Mouse (Mus musculus) embryonic facial prominence, embryonic 10.5 days (tissue): Measurements from ENCODE around the gene Hsf2bp. TPM values are rescaled to one million over a fixed set of nuclear protein-coding genes. Genes with fewer than 3 reads are reported as not detected.
A peak's percentile ranks its signal among the peaks of the same experiment; 100 is the strongest.

Experiments used
- DNase-seq: peaks from one replicate; pipeline ENCODE4 v3.0.0-alpha.2; 2017; ENCODE audit warnings: low spot score
- H3K27ac ChIP-seq: fragments of 300-500 bp; sonication (generic); replicated peaks from 2 replicates; pipeline ENCODE4 v1.5.1; 2016; ENCODE audit warnings: mild to moderate bottlenecking
- H3K27me3 ChIP-seq: fragments of 300-500 bp; sonication (generic); replicated peaks from 2 replicates; pipeline ENCODE4 v1.6.1; 2016; ENCODE audit warnings: low read depth, mild to moderate bottlenecking; ENCODE audit not compliant: poor library complexity, severe bottlenecking
- H3K36me3 ChIP-seq: fragments of 300-500 bp; sonication (generic); replicated peaks from 2 replicates; pipeline ENCODE4 v1.6.1; 2016; ENCODE audit warnings: mild to moderate bottlenecking, moderate library complexity
- H3K4me1 ChIP-seq: fragments of 300-500 bp; sonication (generic); 2 replicates; pipeline ENCODE4 v1.6.1; 2016
- H3K4me3 ChIP-seq: fragments of 300-500 bp; sonication (generic); 2 replicates; pipeline ENCODE4 v1.5.1; 2016; ENCODE audit warnings: mild to moderate bottlenecking, moderate library complexity
- H3K9me3 ChIP-seq: fragments of 300-500 bp; sonication (generic); 2 replicates; pipeline ENCODE4 v1.6.1; 2016; ENCODE audit warnings: mild to moderate bottlenecking
- WGBS: fragments of 180-500 bp; shearing (Covaris S2); methylation state at CpG from one replicate; pipeline ENCODE4 v1.1.7; 2016; 5-methylcytosine and 5-hydroxymethylcytosine counted together
- polyA plus RNA-seq: library from polyadenylated mRNA; unstranded; fragments of >200 nt; fragmentation: Nextera tagmentation; extraction: Ambion mirVana; gene quantifications from 2 replicates; pipeline ENCODE4 v1.2.1, GENCODE M21; 2016

The Hsf2bp gene
- polyA plus RNA-seq, 1 experiment from 2014 or later, result 0.54 TPM

- WGBS, result 5% methylated on average over 2 of the region's 2 CpGs
- no peak overlapping the region for H3K27ac ChIP-seq
These were observed 10.8 kb downstream of the Hsf2bp start for GRCm38 (mm10) chr17:32025386-32025785.

GRCm38 (mm10) chr17:32024671-32025073, 11.5 kb downstream of the Hsf2bp start:
- WGBS, result 68% methylated on average over 5 of the region's 5 CpGs
- peak; percentile 16 for DNase-seq
- H3K36me3 ChIP-seq, result no peaks in the 10 kb centered on the region
- peak overlapping the region; percentile 54 for H3K27ac ChIP-seq
- no peak overlapping the region for H3K4me3 ChIP-seq
- no peaks in the 10 kb centered on the region for H3K9me3 ChIP-seq
- no peaks in the 10 kb centered on the region for H3K27me3 ChIP-seq
- peaks cover 7% of the 10 kb centered on the region for H3K4me1 ChIP-seq

More at GRCm38 (mm10) chr17:32025386-32025785, 10.8 kb downstream of the Hsf2bp start:
- Histone ChIP-seq H3K9me3 (no peaks in the 10 kb centered on the region), H3K27me3 (no peaks in the 10 kb centered on the region), H3K36me3 (no peaks in the 10 kb centered on the region), H3K4me1 (peaks cover 7% of the 10 kb centered on the region), H3K4me3 (no peak overlapping the region)
- DNase-seq, result peak; percentile 75

GRCm38 (mm10) chr17:32023088-32023487, 13.1 kb downstream of the Hsf2bp start:
- Histone ChIP-seq H3K36me3 (no peaks in the 10 kb centered on the region), H3K27ac (no peak overlapping the region), H3K9me3 (no peaks in the 10 kb centered on the region), H3K4me3 (no peak overlapping the region), H3K4me1 (peaks cover 7% of the 10 kb centered on the region), H3K27me3 (no peaks in the 10 kb centered on the region)
- DNase-seq, result no peak
- WGBS, result 86% methylated on average over 8 of the region's 8 CpGs

- Histone ChIP-seq H3K36me3 (no peaks in the 10 kb centered on the region), H3K4me3 (no peak overlapping the region), H3K4me1 (peaks cover 7% of the 10 kb centered on the region), H3K27ac (no peak overlapping the region), H3K9me3 (no peaks in the 10 kb centered on the region), H3K27me3 (no peaks in the 10 kb centered on the region)
- WGBS, result 83% methylated on average over 6 of the region's 6 CpGs
- no peak for DNase-seq
These were observed 13.6 kb downstream of the Hsf2bp start for GRCm38 (mm10) chr17:32022551-32022950.

- Histone ChIP-seq H3K36me3 (no peaks in the 10 kb centered on the region), H3K9me3 (no peaks in the 10 kb centered on the region), H3K27me3 (no peaks in the 10 kb centered on the region), H3K4me1 (peaks cover 7% of the 10 kb centered on the region), H3K27ac (no peak overlapping the region), H3K4me3 (no peak overlapping the region)
- 92% methylated on average over 3 of the region's 3 CpGs for WGBS
- DNase-seq, result no peak
These were observed 14.2 kb downstream of the Hsf2bp start for GRCm38 (mm10) chr17:32021981-32022380.

DNA sequence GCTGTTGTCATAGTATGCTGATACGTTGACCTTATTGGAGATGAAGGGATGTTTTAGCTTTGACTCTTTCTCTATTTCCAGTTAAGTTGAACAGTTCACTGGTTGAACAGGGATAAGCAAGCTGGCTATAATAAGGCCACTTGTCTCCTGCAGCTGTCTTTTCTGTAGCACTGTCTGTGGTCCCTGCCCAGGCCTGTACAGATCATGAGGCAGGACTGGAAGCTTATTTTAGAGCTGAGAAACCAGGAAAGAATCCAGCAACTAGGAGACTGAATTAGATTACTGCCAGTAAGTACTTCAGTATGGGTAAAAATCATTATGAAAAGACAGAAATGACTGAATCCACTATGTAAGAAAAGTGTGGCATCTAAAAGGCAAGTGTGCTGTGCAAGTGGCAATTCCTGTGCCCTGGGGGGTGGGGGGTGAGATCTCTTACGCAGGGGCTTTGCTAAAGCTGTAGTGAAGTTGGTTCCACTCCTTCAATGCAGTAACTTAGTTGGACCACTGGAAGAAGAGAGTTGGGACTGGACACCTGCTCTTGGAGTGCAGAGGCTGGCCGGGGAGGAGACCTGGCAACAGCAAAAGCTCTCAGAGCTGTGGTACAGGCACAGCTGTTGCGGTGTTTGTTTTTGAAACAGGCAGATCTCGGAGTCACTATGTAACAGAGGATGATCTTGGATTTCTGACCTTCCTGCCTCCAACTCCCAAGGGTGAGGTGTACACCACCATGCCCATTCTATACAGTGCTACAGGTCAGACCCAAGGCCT, 17.8 kb downstream of the Hsf2bp start:
- no peak overlapping the region for H3K4me3 ChIP-seq
- WGBS, result 83% methylated on average over 5 of the region's 5 CpGs
- DNase-seq, result no peak
- no peaks in the 10 kb centered on the region for H3K36me3 ChIP-seq
- H3K27me3 ChIP-seq, result no peaks in the 10 kb centered on the region
- no peaks in the 10 kb centered on the region for H3K9me3 ChIP-seq
- no peak overlapping the region for H3K27ac ChIP-seq
- H3K4me1 ChIP-seq, result 0 out of 2 replicates have a peak, but pooled peaks cover under 1% of the 10 kb centered on the region

- no peak overlapping the region for H3K27ac ChIP-seq
- no peaks in the 10 kb centered on the region for H3K36me3 ChIP-seq
- no peaks in the 10 kb centered on the region for H3K27me3 ChIP-seq
- WGBS, result 89% methylated on average over 8 of the region's 8 CpGs
- H3K9me3 ChIP-seq, result no peaks in the 10 kb centered on the region
- 0 out of 2 replicates have a peak, but pooled peaks cover 3% of the 10 kb centered on the region for H3K4me1 ChIP-seq
- H3K4me3 ChIP-seq, result no peak overlapping the region
- DNase-seq, result no peak
These were observed 19.7 kb downstream of the Hsf2bp start for GRCm38 (mm10) chr17:32016481-32016880.

DNA sequence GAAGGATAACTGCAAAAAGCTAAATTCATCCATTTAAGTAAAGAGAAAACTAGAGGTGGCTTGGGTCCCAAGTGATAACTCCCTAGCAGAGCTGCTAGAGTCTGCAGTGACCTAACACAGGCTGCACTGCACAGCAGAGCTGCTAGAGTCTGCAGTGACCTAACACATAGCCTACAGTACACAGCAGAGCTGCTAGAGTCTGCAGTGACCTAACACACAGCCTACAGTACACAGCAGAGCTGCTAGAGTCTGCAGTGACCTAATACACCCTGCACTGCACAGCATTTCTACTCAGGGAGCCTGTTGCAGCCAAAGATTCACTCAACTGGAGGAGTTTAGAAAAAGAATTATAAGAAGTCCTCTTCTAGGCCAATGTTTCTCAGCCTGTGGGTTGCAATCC, 22.5 kb downstream of the Hsf2bp start:
- Histone ChIP-seq H3K27ac (no peak overlapping the region), H3K4me1 (0 out of 2 replicates have a peak, but pooled peaks cover 3% of the 10 kb centered on the region), H3K36me3 (no peaks in the 10 kb centered on the region), H3K27me3 (no peaks in the 10 kb centered on the region), H3K9me3 (no peaks in the 10 kb centered on the region), H3K4me3 (no peak overlapping the region)
- DNase-seq, result no peak

DNA sequence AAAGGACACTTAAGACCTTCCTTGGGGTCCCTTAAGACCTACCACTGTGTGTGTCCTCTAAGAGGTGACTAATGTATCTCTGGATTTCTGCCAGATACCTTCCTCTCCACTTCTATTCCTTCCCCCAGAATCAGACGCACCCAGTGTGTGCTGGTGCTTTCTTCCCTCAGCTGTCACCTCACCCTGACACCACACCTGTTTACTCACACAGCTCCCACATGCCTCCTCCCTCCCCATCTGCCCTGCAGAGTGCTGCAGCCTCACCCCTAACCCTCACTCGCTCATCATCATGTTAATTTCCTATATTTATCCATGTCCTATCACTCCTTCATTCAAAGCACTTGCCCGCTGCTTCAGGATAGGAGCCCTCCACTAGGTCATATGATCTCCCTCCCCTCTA, 23.9 kb downstream of the Hsf2bp start:
- H3K27ac ChIP-seq, result no peak overlapping the region
- 61% methylated on average over 3 of the region's 3 CpGs for WGBS
- H3K4me3 ChIP-seq, result no peak overlapping the region

GRCm38 (mm10) chr17:32011694-32012093, 24.5 kb downstream of the Hsf2bp start:
- H3K4me1 ChIP-seq, result 0 out of 2 replicates have a peak, but pooled peaks cover 3% of the 10 kb centered on the region
- no peaks in the 10 kb centered on the region for H3K27me3 ChIP-seq
- no peaks in the 10 kb centered on the region for H3K36me3 ChIP-seq
- DNase-seq, result no peak
- H3K4me3 ChIP-seq, result no peak overlapping the region
- H3K9me3 ChIP-seq, result no peaks in the 10 kb centered on the region
- no peak overlapping the region for H3K27ac ChIP-seq
- WGBS, result 85% methylated on average over 6 of the region's 6 CpGs

More for the DNA sequence above, 23.9 kb downstream of the Hsf2bp start:
- H3K27me3 ChIP-seq, result no peaks in the 10 kb centered on the region
- no peaks in the 10 kb centered on the region for H3K36me3 ChIP-seq
- no peaks in the 10 kb centered on the region for H3K9me3 ChIP-seq
- 0 out of 2 replicates have a peak, but pooled peaks cover 3% of the 10 kb centered on the region for H3K4me1 ChIP-seq
- no peak for DNase-seq

- Histone ChIP-seq H3K27ac (no peak overlapping the region), H3K4me3 (no peak overlapping the region), H3K9me3 (0 out of 2 replicates have a peak, but pooled peaks cover 5% of the 10 kb centered on the region), H3K4me1 (no peaks in the 10 kb centered on the region), H3K27me3 (no peaks in the 10 kb centered on the region), H3K36me3 (no peaks in the 10 kb centered on the region)
- WGBS, result 87% methylated on average over 5 of the region's 5 CpGs
- DNase-seq, result no peak
These were observed 29.3 kb downstream of the Hsf2bp start for GRCm38 (mm10) chr17:32006800-32007199.

- no peak for DNase-seq
- WGBS, result 89% methylated on average over 3 of the region's 3 CpGs
- Histone ChIP-seq H3K4me3 (no peak overlapping the region), H3K9me3 (0 out of 2 replicates have a peak, but pooled peaks cover 5% of the 10 kb centered on the region), H3K4me1 (no peaks in the 10 kb centered on the region), H3K27me3 (no peaks in the 10 kb centered on the region), H3K27ac (no peak overlapping the region), H3K36me3 (no peaks in the 10 kb centered on the region)
These were observed 32.9 kb downstream of the Hsf2bp start for GRCm38 (mm10) chr17:32003251-32003650.

DNA sequence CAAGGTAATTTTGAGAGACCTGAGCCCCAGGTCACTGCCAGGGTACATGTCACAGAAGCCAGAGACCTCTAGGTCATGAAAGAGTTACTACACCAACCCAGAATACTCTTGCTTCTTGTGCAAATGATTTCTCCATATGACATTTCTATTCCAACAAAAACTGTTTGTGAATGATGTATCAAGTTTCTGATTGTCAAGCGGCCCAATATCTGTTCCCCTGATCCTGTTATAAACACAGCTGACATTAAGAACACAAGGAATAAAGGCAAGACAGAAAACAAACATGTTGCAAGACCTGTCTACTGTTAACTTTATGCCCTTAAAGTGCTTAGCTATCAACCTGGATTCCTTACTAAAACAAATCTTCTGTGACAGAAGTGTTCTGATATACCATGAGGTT, 37.8 kb downstream of the Hsf2bp start:
- H3K36me3 ChIP-seq, result no peaks in the 10 kb centered on the region
- no peaks in the 10 kb centered on the region for H3K4me1 ChIP-seq
- 0 out of 2 replicates have a peak, but pooled peaks cover under 1% of the 10 kb centered on the region for H3K9me3 ChIP-seq
- no peak overlapping the region for H3K4me3 ChIP-seq
- H3K27me3 ChIP-seq, result no peaks in the 10 kb centered on the region
- WGBS, result 82% methylated on average over 1 of the region's 1 CpGs
- H3K27ac ChIP-seq, result no peak overlapping the region
- no peak for DNase-seq
